Mouse (Mus musculus): Measurements from ENCODE around the gene Adgrf4. TPM values are rescaled to one million over a fixed set of nuclear protein-coding genes. Genes with fewer than 3 reads are reported as not detected.

Adgrf4 gene
- polyA plus RNA-seq, 1 experiment, result not detected

DNA sequence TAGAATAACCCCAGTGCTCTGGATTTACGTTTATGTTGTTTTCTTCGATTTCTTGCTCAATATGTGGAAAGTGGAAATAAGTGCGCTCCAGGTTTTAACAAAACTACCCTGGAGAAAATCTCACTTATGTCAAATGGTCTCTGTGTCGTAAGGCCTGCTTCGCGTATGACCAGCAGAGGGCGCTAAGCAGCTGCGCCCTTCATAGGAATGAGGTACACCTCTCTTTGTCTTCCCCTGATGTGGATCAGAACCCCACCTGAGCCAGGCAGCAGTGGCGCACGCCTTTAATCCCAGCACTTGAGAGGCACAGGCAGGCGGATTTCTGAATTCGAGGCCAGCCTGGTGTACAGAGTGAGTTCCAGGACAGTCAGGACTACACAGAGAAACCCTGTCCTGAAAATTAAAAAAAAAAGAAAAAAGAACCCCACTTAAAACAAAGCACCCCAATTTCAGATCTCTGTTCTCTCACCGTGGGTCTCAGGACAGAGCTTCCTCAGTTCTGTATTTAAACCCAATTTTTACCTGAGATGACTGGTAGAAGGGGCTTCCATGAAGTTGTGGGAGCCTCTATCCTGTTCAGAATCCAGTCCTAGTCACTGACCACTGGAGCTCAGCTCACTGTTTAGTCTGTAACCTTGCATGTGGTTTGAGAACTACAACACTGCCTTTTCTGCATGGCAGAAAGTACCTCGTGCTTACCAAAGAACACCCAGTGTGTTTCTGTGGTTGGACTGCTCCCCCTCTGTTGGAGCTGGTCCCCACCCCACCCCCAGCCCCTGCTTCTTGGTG, 33.3 kb downstream of the Adgrf4 start:
- Histone ChIP-seq H3K4me1 (ENCODE audit: control insufficient read depth) (no peaks in the 10 kb centered on the region), H3K36me3 (ENCODE audit: control insufficient read depth) (no peaks in the 10 kb centered on the region), H3K27me3 (ENCODE audit: control insufficient read depth) (no peaks in the 10 kb centered on the region), H3K4me3 (replicated peaks) (no peak overlapping the region), H3K9me3 (ENCODE audit: control insufficient read depth, low read length) (peaks cover 3% of the 10 kb centered on the region; the same call in 1 of the 2 replicates)
- TF ChIP-seq TAL1 (IDR thresholded peaks at IDR 0.05; ENCODE audit: low read length), result no peak

DNA sequence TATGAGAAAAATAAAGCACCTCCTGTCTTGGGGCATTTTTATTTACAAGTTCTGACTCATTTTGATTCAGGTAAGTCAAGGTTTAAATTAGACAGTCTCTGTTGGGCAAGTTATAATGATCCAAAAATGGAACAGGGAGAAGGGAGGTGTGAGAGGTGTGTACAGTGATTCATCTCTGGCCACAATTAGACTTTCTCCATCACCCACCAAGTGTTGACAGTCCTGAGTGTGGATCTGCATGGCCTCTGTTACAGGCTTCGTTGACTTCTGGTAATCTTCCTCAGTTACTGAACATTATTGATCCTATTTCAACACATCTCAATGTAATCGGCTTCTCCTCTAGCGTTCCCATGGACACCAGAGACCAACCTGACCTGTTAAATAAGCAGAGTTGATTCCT, 48.7 kb downstream of the Adgrf4 start:
- TF ChIP-seq TAL1 (IDR thresholded peaks at IDR 0.05; ENCODE audit: low read length), result no peak
- no peak for TF ChIP-seq GATA1 (IDR thresholded peaks at IDR 0.05; ENCODE audit: low read length)

DNA sequence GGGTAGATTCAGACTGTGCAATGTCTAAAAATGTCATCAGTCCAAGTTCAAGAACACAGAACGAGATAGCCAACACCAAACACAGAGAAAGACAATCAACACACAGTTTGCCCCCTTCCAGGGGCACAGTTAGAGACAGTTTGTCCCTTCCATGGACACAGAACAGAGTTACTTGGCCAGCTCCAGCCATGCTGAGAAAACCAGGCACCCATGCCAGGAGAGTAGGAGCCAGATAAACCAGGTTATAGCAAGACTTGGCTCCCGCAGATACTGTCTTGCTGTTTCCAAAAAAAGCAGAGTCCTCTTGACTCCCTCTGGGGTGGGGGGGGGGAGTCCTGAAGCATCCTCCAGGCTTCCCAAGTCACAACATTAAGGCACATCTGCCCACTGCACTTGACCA, 61.9 kb downstream of the Adgrf4 start:
- TF ChIP-seq GATA1 (IDR thresholded peaks at IDR 0.05; ENCODE audit: low read length), result no peak
- no peak for TF ChIP-seq TAL1 (IDR thresholded peaks at IDR 0.05; ENCODE audit: low read length)
- Histone ChIP-seq H3K4me1 (ENCODE audit: control insufficient read depth) (no peaks in the 10 kb centered on the region), H3K27me3 (ENCODE audit: control insufficient read depth) (no peaks in the 10 kb centered on the region), H3K36me3 (ENCODE audit: control insufficient read depth) (no peaks in the 10 kb centered on the region), H3K9me3 (ENCODE audit: control insufficient read depth, low read length) (peaks cover 3% of the 10 kb centered on the region), H3K4me3 (replicated peaks) (no peak overlapping the region)

More for the DNA sequence above, 48.7 kb downstream of the Adgrf4 start:
- Histone ChIP-seq H3K36me3 (ENCODE audit: control insufficient read depth) (no peaks in the 10 kb centered on the region), H3K4me3 (replicated peaks) (no peak overlapping the region), H3K4me1 (ENCODE audit: control insufficient read depth) (no peaks in the 10 kb centered on the region), H3K27me3 (ENCODE audit: control insufficient read depth) (no peaks in the 10 kb centered on the region), H3K9me3 (ENCODE audit: control insufficient read depth, low read length) (peaks cover 14% of the 10 kb centered on the region)

DNA sequence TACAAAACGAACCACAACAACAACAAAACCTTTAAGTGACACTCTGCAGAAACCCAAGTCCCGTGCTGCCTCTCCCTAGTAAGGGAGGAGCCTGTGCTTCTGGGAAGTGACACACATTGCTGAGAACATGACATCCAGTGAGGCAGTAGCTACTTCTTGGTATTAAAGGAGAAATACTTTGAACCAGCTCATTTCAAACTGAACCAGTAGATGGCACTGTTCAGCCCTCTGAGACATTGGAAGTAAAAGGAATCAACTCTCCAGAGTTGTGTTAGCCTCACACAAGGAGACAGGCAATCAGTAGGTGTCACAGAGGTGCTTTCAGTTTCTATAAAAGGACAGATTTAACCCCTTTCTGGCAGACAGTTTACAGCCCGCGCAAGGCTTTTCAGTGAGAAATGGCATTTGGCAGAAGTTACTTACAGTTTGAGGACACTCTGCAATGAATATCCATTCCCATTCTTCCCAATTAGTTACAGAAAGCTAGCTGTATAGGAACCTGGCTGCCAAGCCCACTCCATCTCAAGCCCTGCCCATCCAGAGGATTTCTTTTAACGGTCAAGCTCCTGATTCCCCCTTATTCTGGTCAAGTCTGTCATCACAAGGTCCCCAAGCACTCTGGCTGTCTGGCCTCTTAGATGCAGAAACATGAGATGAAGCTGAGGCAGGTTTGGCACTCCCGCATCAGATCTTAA, 78.9 kb downstream of the Adgrf4 start:
- Histone ChIP-seq H3K36me3 (ENCODE audit: control insufficient read depth) (no peaks in the 10 kb centered on the region), H3K4me3 (replicated peaks) (no peak overlapping the region), H3K27me3 (ENCODE audit: control insufficient read depth) (no peaks in the 10 kb centered on the region), H3K4me1 (ENCODE audit: control insufficient read depth) (no peaks in the 10 kb centered on the region), H3K9me3 (ENCODE audit: control insufficient read depth, low read length) (no peaks in the 10 kb centered on the region)
- TF ChIP-seq TAL1 (IDR thresholded peaks at IDR 0.05; ENCODE audit: low read length) (no peak), GATA1 (IDR thresholded peaks at IDR 0.05; ENCODE audit: low read length) (no peak)

DNA sequence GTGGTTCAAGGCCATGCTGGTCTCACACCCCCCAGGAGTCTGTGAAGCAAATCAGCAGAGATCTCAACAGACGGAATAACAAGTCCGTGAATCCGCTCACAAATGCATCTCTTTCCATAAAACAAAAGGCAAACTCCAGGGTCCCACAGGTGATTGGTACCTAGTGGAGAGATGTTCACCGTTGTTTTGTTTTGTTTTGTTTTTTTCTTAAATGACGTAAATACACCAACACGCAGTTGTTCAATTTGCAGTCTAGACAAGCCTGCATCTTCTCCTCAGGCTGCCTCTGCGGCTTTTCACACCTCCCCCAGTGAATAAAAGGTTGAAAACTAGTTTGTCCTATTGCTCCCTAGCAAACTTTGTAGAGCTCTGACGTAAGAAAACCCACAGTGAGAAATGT, 80.8 kb downstream of the Adgrf4 start, which contains the start of gene Opn5:
Gene Opn5 (minus strand): TSS at position 101 of the 400 bp plus-strand sequence.
- Histone ChIP-seq H3K4me3 (replicated peaks) (no peak within 1 kb of the TSS), H3K27me3 (ENCODE audit: control insufficient read depth) (no peaks in the 10 kb centered on the region), H3K9me3 (ENCODE audit: control insufficient read depth, low read length) (no peaks in the 10 kb centered on the region), H3K4me1 (ENCODE audit: control insufficient read depth) (no peaks in the 10 kb centered on the region), H3K36me3 (ENCODE audit: control insufficient read depth) (no peaks in the 10 kb centered on the region)
- TF ChIP-seq GATA1 (IDR thresholded peaks at IDR 0.05; ENCODE audit: low read length), result no peak
- TF ChIP-seq TAL1 (IDR thresholded peaks at IDR 0.05; ENCODE audit: low read length), result no peak

DNA sequence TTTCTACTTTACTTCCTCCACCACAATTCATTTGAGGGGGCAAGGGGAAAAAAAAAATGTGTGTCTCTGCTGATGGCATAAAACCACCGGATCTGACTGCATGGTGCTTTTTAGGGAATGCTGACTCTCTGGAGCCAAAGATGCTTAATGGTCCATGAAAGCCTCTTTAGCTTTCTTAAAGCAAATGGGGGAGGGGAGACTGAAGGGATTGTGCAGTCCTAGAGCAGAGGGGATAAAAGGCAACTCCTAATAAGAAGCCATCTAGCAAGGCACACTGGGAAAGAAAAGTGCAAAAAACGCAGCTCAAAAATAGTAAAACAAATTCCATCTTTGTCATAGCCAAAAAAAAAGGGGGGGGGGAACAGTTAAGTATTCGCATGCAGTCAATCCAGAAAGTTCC, 83.8 kb downstream of the Adgrf4 start:
- no peak overlapping the region for H3K4me3 ChIP-seq (replicated peaks)
- no peak for TF ChIP-seq TAL1 (IDR thresholded peaks at IDR 0.05; ENCODE audit: low read length)
- no peak for TF ChIP-seq GATA1 (IDR thresholded peaks at IDR 0.05; ENCODE audit: low read length)
- no peaks in the 10 kb centered on the region for H3K27me3 ChIP-seq (ENCODE audit: control insufficient read depth)
- H3K36me3 ChIP-seq (ENCODE audit: control insufficient read depth), result no peaks in the 10 kb centered on the region
- H3K4me1 ChIP-seq (ENCODE audit: control insufficient read depth), result no peaks in the 10 kb centered on the region
- H3K9me3 ChIP-seq (ENCODE audit: control insufficient read depth, low read length), result no peaks in the 10 kb centered on the region; the same call in 1 of the 2 replicates

Other genes starting within 250 kb of the Adgrf4 start
- gene Opn5, start 80.9 kb downstream of the Adgrf4 start, polyA plus RNA-seq (2012), result not detected in 2 replicates
- gene Adgrf2, start 49.9 kb upstream of the Adgrf4 start, polyA plus RNA-seq (2012), result not detected in 2 replicates
- 0.95 and 1.2 TPM in 2 replicates for gene Cd2ap, start 184.4 kb upstream of the Adgrf4 start, polyA plus RNA-seq (2012)

Measured in erythroblast, embryonic 14.5 days (primary cell).